Mouse (Mus musculus) left cerebral cortex, postnatal 36 days (tissue): ENCODE measurements around the gene Fam83g. TPM values are rescaled to one million over a fixed set of nuclear protein-coding genes. Genes with fewer than 3 reads are reported as not detected.
"Not testable (repeated sequence)": the region's sequence is repeated elsewhere in the genome, so short reads cannot be mapped to it uniquely, and the experiment has no call there.

Experiments used
- DNase-seq, 2 experiments: peaks; one replicate each; pipeline ENCODE4 v3.0.0; 2021 to 2022; ENCODE audit warnings: low spot score in 2 of 2, mixed read lengths in 1 of 2
- intact Hi-C: fragments of 180-260 bp; cut with DNase I; formaldehyde crosslinking; loops from one replicate; pipeline ENCODE4 v1.15.1; 2025
- total RNA-seq, 2 experiments: library from RNA; stranded (reverse); gene quantifications; 2 replicates each; pipeline ENCODE4 v1.2.3; 2021

Gene Fam83g
- under 1 TPM in 1 of 2 experiments, not detected in 1; 0.07 TPM for total RNA-seq

DNA sequence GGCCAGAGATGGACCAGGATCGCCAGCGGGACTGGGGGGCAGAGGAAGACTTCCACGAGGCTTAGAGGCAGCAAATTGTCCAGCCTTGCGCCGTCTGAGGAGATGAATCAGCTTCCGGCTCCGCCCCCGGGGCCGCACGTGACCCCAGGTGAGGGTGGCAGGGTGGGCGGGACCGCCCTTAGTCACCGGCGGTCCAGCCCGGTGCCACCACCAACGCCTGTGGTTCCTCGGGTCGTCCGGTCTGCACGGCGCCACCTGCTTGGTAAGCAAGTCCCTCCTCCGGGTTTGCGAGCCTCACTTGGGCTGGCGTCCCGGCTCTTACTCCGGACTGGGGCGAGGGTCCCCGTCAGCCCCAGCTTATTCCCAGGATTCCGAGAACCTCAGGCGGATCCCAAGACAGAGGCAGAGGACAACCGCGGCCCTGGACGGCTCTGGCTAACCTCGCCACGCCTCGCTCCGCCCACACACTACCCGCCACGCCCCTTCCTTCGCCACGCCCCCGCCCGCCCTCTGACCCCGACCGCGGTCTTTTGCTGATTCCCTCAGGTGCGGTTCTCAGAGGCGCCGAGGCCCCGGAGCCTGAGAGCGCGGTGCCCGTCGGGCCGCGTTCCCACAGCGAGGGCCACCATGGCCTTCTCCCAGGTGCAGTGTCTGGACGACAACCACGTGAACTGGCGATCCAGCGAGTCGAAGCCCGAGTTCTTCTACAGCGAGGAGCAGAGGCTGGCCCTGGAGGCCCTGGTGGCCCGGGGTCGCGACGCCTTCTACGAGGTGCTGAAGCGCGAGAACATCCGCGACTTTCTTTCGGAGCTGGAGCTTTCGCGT, at the start of gene Fam83g:
Gene Fam83g, plus strand, starts transcription at position 185 of the 825 bp plus-strand sequence.
- intact Hi-C loops = no loop called here
- DNase-seq = no peak

DNA sequence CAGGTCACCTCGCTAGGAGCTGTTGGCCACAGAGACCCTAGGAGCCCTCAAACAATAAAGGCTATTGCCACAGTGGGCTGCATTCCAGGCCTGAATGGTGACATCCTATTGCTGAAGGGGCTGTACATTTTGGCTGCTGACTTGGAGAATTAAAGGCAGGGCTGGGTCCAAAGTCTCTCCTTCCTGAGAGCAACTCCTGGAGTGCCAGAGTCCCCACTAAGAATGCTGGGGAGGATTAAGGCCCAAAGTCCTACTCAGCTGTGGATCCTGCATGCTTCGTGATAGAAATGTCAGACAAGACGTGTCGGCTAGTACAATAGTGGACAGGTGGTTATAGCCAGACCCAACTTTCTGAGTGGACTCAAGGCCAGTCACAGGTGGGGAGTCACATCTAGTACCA, 47.6 kb upstream of the Fam83g start:
- intact Hi-C loops, DNase-seq: not testable (repeated sequence)

DNA sequence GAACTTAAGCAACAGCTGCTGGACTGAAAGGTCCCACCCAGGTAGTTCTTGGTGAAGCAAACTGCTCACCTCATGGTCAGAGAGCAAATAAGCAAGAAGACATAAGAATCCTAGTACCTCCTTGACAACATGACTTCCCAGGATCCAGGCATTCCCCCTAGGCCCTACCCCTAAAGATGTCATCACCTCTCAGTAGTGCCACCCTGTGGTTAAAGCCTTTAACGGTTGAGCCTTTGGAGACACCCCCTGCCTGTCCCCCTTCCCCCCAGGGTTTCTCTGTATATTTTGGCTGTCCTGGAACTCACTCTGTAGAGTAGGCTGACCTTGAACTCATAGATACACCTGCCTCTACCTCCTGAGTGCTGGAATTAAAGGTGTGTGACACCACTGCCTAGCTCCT, 46.5 kb upstream of the Fam83g start:
- no peak for DNase-seq
- intact Hi-C loops = no loop called here

DNA sequence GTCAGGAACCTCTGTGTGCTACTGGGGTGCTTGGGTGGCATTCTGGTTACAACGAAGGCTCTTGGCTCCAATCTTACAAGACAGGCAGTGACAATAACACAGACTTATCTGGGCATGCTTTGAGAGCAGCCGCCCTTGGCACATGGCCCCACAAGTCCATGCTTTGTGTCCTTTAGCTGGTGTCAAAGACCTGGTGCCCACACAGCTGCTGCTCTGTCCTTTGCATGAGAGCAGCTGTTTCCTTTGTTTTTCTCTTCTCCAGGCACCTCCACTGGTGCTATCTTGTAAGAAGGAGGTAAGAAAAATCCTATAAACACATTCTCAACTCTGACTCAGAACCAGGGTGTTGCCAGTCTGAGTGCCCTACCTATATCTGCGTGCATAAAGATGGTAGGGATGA, 46.0 kb upstream of the Fam83g start:
- intact Hi-C loops = no loop called here
- DNase-seq = no peak

DNA sequence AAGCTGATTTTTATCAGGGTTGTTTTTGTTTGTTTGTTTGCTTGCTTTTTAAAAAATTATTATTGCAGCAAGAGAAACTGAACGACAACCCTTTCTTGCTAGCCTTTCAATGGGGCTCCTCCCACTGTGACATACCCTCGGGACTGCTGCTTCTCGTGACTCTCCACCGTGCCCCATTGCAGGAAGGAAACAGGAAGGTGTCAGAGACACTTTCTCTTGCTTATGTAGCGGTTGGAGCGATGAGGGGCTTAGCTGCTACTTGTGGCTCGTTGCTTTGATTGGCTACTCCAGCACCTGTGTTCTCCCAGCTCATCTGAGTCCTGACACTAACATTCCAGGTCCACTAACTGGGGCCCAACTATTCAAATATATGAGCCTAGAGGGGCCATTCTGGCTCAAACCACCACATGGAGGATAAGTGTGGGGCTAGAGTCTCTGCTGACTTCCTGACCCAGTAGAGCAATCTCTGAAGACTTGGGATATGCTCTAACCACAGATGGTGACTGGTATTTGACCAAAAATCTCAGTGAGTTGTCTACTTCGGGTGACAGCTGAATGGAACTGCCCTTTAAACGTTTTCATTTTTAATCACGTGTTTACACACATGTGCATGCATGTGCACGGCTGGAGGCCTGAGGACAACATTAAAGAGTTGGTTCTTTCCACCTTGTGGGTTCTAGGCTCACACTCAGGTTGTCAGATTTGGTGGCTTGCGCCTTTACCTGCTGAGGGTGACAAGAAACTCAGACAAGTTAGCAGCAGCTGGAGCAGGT, 44.9 kb upstream of the Fam83g start:
- DNase-seq = no peak
- intact Hi-C loops = no loop called here

DNA sequence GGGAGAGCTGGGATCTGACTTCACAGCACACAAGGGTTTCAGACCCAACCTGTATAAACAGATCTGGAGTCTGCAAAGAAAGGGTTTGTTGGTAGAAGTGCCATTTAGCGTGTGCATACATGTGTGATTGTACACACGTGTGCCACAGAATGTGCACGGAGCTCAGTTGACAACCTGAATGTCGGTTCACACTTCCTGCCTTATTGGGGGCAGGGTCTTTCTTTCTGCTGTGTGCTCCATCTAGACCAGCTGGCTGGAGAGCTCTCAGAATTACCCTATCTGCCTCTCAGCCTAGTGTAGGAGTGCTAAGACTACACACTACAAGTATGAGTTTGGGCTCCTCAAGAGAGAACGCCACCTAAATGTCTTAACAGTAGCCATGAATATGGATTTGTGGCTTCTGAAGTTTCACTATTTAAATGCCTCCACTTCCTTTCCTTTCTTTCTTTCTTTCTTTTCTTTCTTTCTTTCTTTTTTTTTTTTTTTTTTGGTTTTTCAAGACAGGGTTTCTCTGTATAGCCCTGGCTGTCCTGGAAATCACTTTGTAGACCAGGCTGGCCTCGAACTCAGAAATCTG, 44.2 kb upstream of the Fam83g start:
- intact Hi-C loops = no loop called here
- DNase-seq = no peak

DNA sequence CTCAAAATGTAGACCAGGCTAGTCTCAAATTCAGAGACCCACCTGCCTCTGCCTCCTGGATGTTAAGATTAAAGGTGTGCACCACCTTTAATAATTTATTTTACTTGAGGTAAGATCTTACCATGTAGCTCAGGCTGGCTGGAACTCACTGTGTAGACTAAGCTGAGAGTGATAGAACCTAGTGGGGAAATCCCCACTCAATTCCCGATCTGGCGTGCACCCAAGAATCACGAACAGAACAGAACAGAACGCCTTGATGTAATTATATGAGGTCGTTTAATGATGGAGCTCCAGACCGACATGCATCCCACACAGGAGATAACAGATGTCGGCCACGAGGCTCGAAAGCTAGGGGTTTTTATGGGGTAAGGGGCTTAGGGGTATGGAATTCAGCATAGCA, 43.3 kb upstream of the Fam83g start:
- not testable (repeated sequence) for DNase-seq

DNA sequence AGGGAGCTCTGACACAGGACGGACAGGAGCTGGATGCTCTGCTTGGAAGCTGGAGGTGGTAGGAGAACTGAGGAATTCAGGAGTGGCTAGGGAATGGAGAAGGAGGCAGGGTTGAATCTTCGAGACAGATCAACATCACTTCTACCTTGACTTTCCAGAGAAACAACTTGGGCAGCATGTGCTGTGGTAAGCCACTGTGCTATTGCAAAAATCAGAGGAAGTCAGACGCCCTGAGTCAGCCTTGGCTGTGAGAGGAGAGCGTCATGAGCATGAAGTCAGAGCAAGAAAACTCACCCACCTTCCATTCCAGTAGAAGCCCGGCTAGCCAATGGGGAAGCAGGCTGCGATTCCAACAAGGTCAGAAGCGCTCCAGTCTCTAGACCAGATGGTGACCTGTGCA, 41.8 kb upstream of the Fam83g start:
- no peak for DNase-seq
- intact Hi-C loops = no loop called here

More for the DNA sequence above, 43.3 kb upstream of the Fam83g start:
- intact Hi-C loops = not testable (repeated sequence)

DNA sequence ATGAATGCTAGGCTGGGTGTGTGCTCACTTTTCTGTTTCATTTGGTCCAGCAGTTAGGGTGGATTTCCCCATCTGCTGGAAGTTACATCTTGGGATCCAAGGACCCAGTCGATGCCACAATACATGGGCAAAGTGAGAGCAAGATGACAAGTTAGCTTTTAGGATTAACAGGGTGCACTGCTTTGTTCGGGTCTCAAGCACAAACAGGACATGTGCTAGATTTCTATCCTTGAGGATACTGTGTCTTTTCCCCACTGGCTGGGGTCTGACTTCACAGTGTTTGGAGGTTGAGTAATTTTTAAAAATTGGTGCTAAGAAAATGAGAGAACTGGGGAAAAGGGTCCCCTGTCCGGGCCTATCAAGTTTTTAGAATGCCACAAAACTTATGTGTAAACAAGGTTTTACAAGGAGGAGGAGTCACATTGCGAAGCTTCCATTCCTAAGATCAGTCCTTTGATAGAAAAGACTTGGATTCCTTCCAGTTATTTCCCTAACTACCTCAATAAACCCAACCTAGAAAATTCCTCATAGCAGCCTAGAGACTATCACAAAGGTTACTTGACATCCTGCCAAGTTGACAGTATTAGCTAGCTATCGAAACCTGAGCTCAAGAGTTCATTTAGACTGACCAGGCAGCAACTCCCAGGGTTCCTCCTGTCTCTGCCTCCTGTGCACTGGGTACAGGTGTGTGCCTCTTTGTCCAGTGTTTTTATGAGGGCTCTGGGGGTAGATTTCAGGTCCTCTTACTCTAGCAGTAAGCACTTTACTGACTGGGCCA, 40.5 kb upstream of the Fam83g start:
- intact Hi-C loops = no loop called here
- no peak for DNase-seq

DNA sequence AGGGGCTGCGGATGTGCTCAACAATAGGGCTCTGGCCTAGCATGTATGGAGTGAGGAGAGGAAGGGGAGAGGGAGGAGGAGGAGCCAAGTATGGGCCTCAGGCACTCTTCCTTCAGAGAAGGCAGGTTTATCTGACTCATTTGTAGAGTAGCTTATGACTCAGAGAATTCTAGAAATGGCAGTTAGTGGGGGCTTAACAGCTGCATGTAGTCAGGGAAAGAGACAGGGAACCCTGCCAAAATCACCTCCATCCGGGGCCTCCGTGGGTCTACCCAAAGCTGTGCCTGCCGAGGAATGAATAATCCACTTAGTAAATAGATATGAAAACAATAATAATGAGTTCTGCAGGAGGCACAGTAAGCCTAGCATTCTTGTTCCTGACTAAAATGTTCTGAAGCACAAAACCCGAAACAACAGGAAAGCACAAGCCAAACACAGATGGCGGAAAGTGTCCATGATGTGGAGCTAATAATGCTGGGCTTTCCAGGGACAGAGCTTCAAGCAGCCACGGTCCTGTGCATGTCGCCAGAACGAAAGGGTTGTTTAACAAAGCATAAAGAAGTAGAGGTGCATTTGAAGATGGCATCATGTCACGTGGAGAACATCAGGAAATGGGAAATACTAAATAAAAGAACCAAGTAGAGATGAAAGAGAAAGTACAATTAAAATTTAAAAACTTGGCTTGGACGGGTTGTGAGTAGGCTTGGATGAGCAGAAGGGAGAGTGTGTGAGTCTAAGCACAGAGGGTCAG, 39.1 kb upstream of the Fam83g start:
- intact Hi-C loops = no loop called here
- DNase-seq = peak; percentile 59 to 67

DNA sequence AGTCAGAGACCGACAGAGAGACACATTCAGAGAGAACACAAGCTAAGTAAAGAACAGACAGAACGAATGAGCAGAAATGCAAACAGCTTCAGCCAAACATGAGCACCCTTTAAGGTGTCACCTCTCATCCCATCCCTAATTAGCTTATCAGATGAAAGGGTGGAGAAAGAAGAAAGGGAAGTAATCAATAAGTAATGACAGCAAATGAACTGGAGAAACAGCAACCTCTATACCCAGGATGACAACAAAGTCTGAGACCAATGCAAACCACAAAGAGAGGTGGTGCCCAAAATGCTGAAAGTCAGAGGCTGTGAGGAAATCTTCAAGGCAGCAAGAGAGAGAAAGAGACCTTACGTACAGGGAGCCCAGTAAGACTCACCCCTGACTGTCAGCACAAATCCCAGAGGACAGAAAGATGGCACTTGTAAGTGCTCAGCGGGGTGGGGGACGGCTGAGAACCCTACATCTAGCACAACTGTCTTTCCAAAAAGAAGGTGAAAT, 38.5 kb upstream of the Fam83g start:
- intact Hi-C loops = no loop called here
- no peak for DNase-seq

DNA sequence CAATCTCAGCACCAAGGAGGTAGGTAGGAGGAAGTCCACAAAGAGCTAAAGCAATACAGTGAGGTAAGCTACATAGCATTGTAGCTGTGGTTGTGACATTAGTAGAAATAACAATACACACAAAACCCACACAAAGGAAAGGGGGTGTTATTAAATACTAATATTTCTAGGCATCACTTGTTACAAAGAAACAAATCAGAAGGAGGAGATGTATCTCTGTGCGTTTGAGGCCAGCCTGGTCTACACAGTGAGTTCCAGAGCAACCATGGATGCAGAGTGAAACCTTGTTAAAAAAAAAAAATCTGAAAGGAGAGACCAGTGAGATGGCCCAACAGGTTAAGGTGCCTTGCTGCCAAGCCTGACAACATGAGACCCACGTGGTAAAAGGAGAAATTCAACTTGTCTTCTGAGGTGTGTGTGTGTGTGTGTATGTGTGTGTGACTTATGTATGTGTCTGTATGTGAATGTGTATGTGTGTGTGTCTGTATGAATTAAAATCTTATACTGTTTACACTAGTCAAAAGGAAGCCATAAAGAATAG, 37.3 kb upstream of the Fam83g start:
- DNase-seq = no peak
- intact Hi-C loops = no loop called here

DNA sequence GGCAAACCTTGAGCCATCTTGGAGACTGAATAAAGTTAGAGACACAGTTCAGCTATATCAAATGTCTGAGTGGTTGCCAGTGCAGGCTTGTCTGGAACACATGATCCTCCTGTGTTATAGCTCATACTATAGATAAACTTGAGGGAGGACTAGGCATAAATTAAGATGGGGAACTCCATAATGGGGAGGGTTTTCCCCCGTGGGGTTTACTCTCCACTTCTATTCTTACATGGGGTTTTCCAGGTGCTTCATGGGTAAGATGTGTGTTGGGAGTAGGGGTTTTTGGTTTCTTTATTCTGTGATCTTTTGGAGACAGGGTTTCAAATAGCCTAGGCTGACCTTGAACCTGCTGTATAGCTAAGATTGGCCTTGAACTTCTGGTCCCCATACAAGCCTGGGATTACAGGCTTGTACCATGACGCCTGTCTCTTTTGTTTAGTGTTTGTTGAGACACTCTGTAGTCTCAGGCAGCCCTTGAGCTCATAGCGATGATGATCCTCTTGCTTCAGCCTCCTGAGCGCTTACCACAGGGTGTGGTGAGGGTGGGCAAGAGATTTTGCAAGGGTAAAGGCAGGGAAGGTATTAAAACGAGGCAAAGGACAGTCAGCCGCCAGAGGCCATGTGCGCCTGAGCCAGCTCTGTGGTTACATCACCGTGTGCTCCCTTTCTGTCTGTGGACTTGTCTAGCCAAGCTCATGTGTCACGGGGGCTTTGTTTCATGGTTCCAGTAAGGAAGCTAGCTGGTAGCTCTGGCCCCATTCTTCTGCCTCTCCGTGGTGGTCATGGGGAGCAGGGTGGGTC, 36.6 kb upstream of the Fam83g start:
- DNase-seq = no peak
- intact Hi-C loops = no loop called here

DNA sequence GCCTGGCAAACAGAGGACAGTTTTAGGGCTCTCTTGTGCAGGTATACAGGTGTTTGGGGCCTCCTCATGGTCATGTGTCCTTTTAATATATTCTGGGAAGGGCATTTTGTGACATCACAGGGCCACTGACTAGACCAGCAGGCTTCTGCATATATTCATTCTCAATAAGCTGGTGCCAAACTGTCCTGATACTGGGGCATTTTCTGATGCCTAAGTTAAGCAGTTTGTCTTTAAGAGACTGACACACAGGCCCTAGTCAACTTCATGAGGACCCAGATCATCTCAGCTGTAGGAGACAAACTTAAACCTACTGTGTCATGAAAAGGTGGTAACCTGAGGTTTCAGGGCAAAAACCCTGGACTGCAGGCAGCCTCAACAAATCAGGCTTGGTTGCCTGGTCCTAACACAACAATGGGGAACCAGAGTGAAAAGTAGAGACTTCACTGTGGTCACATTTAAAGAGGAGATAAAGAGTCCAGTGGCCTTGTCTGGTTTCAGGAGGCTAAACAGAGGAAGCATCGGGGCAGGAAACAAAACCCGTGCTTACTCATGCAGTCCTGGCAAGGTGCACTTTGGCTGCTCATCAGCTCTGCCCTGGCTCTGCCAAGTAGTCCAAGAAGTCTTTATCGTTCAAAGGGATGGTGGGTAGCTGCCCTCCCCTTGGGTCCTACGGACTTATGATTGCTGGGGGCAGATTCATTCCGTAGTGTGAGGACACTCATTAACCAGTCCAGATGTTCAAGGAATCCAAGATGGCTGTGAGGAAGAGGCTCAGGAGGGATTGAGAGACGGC, 35.7 kb upstream of the Fam83g start:
- DNase-seq = no peak
- intact Hi-C loops = no loop called here

DNA sequence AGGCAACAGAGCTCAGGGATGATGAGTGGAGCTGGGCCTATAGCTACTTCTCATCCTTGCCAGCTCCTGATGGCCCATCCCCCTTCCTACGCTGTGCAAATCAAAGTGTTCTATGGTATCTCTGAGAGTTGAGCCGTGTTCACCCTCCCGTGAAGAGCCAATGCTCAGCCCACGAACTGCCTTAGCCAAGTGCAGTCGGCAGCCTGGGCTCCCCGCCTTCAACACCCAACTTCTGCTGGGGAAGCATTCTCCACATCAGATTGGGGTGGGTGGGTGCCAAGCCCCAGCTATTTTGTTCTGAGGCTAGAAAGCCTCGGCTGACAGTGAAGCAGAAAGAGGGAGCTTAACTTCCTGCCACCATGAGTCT, 35.2 kb upstream of the Fam83g start:
- DNase-seq = peak; percentile 59 to 75
- intact Hi-C loops = no loop called here

DNA sequence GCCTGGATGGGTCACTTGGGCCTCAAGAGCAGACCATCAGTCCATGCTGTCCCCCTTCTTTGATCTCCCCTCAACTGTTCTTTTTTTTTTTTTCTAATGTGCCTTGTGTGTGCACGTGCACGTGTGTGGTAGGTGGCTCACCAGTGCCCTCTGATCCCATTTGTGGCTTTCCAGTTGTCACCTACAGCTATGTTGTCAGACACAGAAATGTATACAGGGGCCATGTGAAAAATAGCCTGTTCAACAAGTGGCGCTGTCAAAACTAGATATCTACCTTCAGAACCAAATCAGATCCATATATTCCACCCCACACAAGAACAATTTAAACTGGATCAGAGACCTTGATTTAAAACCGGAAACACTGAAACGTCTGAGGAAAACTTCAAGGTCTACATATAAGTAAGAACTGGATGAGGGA, 34.7 kb upstream of the Fam83g start:
- no peak for DNase-seq
- intact Hi-C loops = no loop called here

DNA sequence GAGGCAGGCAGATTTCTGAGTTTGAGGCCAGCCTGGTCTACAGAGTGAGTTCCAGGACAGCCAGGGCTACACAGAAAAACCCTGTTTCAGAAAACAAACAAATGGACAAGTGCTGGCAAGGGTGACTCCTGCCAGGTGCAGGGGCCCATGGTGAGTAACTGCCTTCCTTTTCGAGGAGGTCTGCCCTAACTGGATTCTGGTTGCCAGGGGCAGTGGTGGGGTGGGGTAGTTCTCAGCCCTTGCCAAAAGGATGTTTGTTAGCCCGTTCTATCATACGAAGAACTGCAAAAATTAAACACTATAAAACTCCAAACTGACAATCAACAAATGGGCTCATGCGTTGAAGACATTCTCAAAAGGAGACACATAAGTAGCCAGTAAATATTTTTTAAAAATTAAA, 34.3 kb upstream of the Fam83g start:
- intact Hi-C loops = no loop called here
- DNase-seq = no peak
